Mouse (Mus musculus) R1 (cell line): Measurements from ENCODE around the gene Dlg2.

Experiments used
- DNase-seq: peaks from one replicate; pipeline ENCODE4 v3.0.0-alpha.2; 2018; ENCODE audit warnings: low read depth, low spot score

Gene Dlg2

GRCm38 (mm10) chr7:91897509-91897908 is 1421.0 kb downstream of the Dlg2 start:
- DNase-seq = no peak

- DNase-seq = no peak
These were observed 1426.0 kb downstream of the Dlg2 start for GRCm38 (mm10) chr7:91902503-91902902.

- DNase-seq = no peak
These were observed 1440.3 kb downstream of the Dlg2 start for GRCm38 (mm10) chr7:91916809-91917208.

GRCm38 (mm10) chr7:91919099-91919498 is 1442.6 kb downstream of the Dlg2 start:
- no peak for DNase-seq

- DNase-seq = no peak
These were observed 1443.3 kb downstream of the Dlg2 start for GRCm38 (mm10) chr7:91919738-91920137.

- DNase-seq = no peak
These were observed 1458.6 kb downstream of the Dlg2 start for GRCm38 (mm10) chr7:91934881-91935597.

GRCm38 (mm10) chr7:91936193-91936592 is 1459.7 kb downstream of the Dlg2 start:
- no peak for DNase-seq

GRCm38 (mm10) chr7:91943224-91943623 is 1466.8 kb downstream of the Dlg2 start:
- no peak for DNase-seq

GRCm38 (mm10) chr7:91955584-91955983 is 1479.1 kb downstream of the Dlg2 start:
- DNase-seq = no peak

GRCm38 (mm10) chr7:91962956-91963355 is 1486.5 kb downstream of the Dlg2 start:
- no peak for DNase-seq

- DNase-seq = no peak
These were observed 1496.5 kb downstream of the Dlg2 start for GRCm38 (mm10) chr7:91972970-91973369.

GRCm38 (mm10) chr7:92003769-92004455 is 1527.4 kb downstream of the Dlg2 start:
- DNase-seq = no peak

GRCm38 (mm10) chr7:92005681-92006425 is 1529.4 kb downstream of the Dlg2 start:
- DNase-seq = no peak

GRCm38 (mm10) chr7:92008702-92009101 is 1532.2 kb downstream of the Dlg2 start:
- DNase-seq = no peak

GRCm38 (mm10) chr7:92024928-92025327 is 1548.5 kb downstream of the Dlg2 start:
- DNase-seq = no peak

- DNase-seq = no peak
These were observed 1549.1 kb downstream of the Dlg2 start for GRCm38 (mm10) chr7:92025465-92026056.

- DNase-seq = peak; percentile 48
These were observed 1550.6 kb downstream of the Dlg2 start for GRCm38 (mm10) chr7:92027049-92027448.

GRCm38 (mm10) chr7:92034256-92034655 is 1557.8 kb downstream of the Dlg2 start:
- no peak for DNase-seq

GRCm38 (mm10) chr7:92040187-92040586 is 1563.7 kb downstream of the Dlg2 start:
- DNase-seq = no peak

GRCm38 (mm10) chr7:92040785-92041411 is 1564.4 kb downstream of the Dlg2 start:
- no peak for DNase-seq

- DNase-seq = no peak
These were observed 1568.5 kb downstream of the Dlg2 start for GRCm38 (mm10) chr7:92044966-92045365.

- DNase-seq = no peak
These were observed 1570.8 kb downstream of the Dlg2 start for GRCm38 (mm10) chr7:92047271-92047670.
